ENCODE assay signal across 22 mouse cellular contexts in the genomic region with DNA sequence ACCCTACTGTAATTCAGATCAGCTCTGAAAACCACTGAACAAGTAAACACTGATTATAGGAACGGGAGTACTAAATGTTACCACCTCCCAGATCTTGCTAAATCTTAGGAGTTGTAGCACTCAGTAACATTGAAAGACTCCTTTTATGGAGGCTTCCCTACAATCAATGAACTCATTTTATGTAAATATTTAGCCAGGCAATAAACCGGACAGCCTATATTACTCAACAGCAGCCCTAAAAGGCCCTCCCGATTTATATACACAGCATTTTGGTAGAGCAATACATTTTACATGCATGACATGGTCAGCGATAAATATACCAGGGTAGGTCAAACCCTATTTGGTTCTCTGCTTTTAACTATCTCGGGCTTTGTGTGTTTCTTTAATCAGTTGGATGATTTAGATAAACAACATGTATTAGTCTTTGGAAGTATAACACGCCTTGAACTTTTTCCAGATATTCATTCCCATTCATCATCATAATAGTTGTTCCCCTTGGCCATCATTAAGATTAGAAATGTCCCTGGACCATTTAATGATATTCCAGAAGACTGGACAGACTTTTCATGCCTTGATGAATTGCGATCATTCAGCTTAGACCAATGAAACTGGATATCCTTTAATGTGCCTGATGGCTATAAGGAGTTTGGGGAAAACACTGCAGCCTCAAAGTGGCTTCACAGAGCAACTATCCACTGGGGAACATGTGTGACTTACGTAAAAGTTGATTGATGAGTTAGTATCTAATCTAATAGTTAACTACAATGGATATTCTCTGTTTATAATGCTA.
DNase-seq lines count a peak whose midpoint lies in the region; ATAC-seq and TF ChIP-seq lines count a peak whose summit lies in the region.
"Had no signal": no experiment of that assay in that cellular context is flagged by ENCODE, and none has a peak within 500 bp of the region (broad histone marks: within the 10 kb centered on the region; RNA-seq: fewer than 3 reads in every experiment).

No protein-coding gene starts in this region.

- 0 out of 2 replicates have a peak, but pooled peaks have one; percentile 17 for TF ChIP-seq EP300 in lung, postnatal 0 days (IDR thresholded peaks at IDR 0.05)

- H3K27ac ChIP-seq in kidney, embryonic 16.5 days (ENCODE audit: low read length) = no peak overlapping the region; the same call in 1 of the 2 replicates
- H3K27ac ChIP-seq in lung, postnatal 0 days (ENCODE audit: low read length) = no peak overlapping the region
- H3K27ac ChIP-seq in stomach, embryonic 14.5 days (ENCODE audit: low read length) = peak overlapping the region; percentile 30; the same call in 1 of the 2 replicates
- H3K27ac ChIP-seq: forebrain, embryonic 12.5 days; hindbrain, embryonic 10.5 days; hindbrain, embryonic 15.5 days; macrophage had no signal

- H3K27me3 ChIP-seq in kidney, embryonic 16.5 days (ENCODE audit: insufficient read depth, low read length) = no peaks in the 10 kb centered on the region
- no peaks in the 10 kb centered on the region for H3K27me3 ChIP-seq in lung, postnatal 0 days (replicated peaks; ENCODE audit: insufficient read depth, low read length)
- no peaks in the 10 kb centered on the region for H3K27me3 ChIP-seq in stomach, embryonic 14.5 days (ENCODE audit: control insufficient read depth, insufficient read depth, low read length)
- H3K27me3 ChIP-seq: forebrain, embryonic 12.5 days; hindbrain, embryonic 15.5 days; limb, embryonic 13.5 days had no signal

- H3K4me2 ChIP-seq in kidney, embryonic 16.5 days (replicated peaks; ENCODE audit: low read depth, low read length) = no peak overlapping the region
- no peak overlapping the region for H3K4me2 ChIP-seq in lung, postnatal 0 days (replicated peaks; ENCODE audit: low read depth, low read length)
- H3K4me2 ChIP-seq in stomach, embryonic 14.5 days (replicated peaks; ENCODE audit: low read depth, low read length) = no peak overlapping the region
- H3K4me2 ChIP-seq: forebrain, embryonic 12.5 days; hindbrain, embryonic 15.5 days; limb, embryonic 13.5 days; liver, embryonic 11.5 days had no signal

- H3K9me3 ChIP-seq in kidney, embryonic 16.5 days (ENCODE audit: low read length) = no peaks in the 10 kb centered on the region
- no peaks in the 10 kb centered on the region; the same call in 1 of the 2 replicates for H3K9me3 ChIP-seq in lung, postnatal 0 days (ENCODE audit: low read length)
- no peaks in the 10 kb centered on the region for H3K9me3 ChIP-seq in stomach, embryonic 14.5 days (ENCODE audit: control insufficient read depth, low read depth, low read length)
- H3K9me3 ChIP-seq: forebrain, embryonic 12.5 days; hindbrain, embryonic 10.5 days; hindbrain, embryonic 15.5 days; limb, embryonic 13.5 days had no signal

- no peak overlapping the region for H3K9ac ChIP-seq in kidney, embryonic 16.5 days (replicated peaks; ENCODE audit: low read length)
- H3K9ac ChIP-seq in lung, postnatal 0 days (replicated peaks; ENCODE audit: low read depth) = no peak overlapping the region
- no peak overlapping the region for H3K9ac ChIP-seq in stomach, embryonic 14.5 days (replicated peaks; ENCODE audit: low read depth, low read length)
- H3K9ac ChIP-seq: forebrain, embryonic 12.5 days; forebrain, postnatal 0 days; hindbrain, embryonic 15.5 days; limb, embryonic 13.5 days had no signal

- no peak for TF ChIP-seq CTCF in lung, postnatal 0 days (IDR thresholded peaks at IDR 0.05)

- WGBS in kidney, embryonic 16.5 days = 32% methylated on average over 8 of the region's 8 CpGs
- WGBS in lung, postnatal 0 days = 40% methylated on average over 8 of the region's 8 CpGs
- WGBS in stomach, embryonic 14.5 days = 25% methylated on average over 8 of the region's 8 CpGs

- no peak overlapping the region for H3K4me3 ChIP-seq in kidney, embryonic 16.5 days (ENCODE audit: low read length)
- no peak overlapping the region for H3K4me3 ChIP-seq in lung, postnatal 0 days (ENCODE audit: low read depth, low read length)
- no peak overlapping the region for H3K4me3 ChIP-seq in stomach, embryonic 14.5 days (ENCODE audit: low read depth, low read length)
- H3K4me3 ChIP-seq: forebrain, embryonic 12.5 days; hindbrain, embryonic 10.5 days; hindbrain, embryonic 15.5 days; limb, embryonic 13.5 days had no signal

- peak; percentile 70 for ATAC-seq in kidney, embryonic 16.5 days (ENCODE audit: low FRiP score, low TSS enrichment)
- ATAC-seq in lung, postnatal 0 days = peak; percentile 75
- peak; percentile 64 for ATAC-seq in stomach, embryonic 14.5 days (ENCODE audit: insufficient number of reproducible peaks, insufficient read depth, low FRiP score, low read depth)
- ATAC-seq: forebrain, postnatal 0 days; inflammation-experienced regulatory T-cells, adult 6 months had no signal

- no peaks in the 10 kb centered on the region for H3K36me3 ChIP-seq in kidney, embryonic 16.5 days (ENCODE audit: insufficient read depth, low read length)
- H3K36me3 ChIP-seq in lung, postnatal 0 days (ENCODE audit: insufficient read depth, low read length) = no peaks in the 10 kb centered on the region
- H3K36me3 ChIP-seq in stomach, embryonic 14.5 days (ENCODE audit: control insufficient read depth, insufficient read depth, low read length) = no peaks in the 10 kb centered on the region
- H3K36me3 ChIP-seq: forebrain, embryonic 12.5 days; hindbrain, embryonic 10.5 days; hindbrain, embryonic 15.5 days; limb, embryonic 13.5 days had no signal

- no peaks in the 10 kb centered on the region for H3K4me1 ChIP-seq in kidney, embryonic 16.5 days (ENCODE audit: insufficient read depth, low read length)
- peaks cover 6% of the 10 kb centered on the region; the same call in 1 of the 2 replicates for H3K4me1 ChIP-seq in lung, postnatal 0 days (ENCODE audit: insufficient read depth, low read depth, low read length)
- H3K4me1 ChIP-seq in stomach, embryonic 14.5 days (ENCODE audit: control insufficient read depth, insufficient read depth, low read length) = peaks cover 8% of the 10 kb centered on the region; the same call in 1 of the 2 replicates
- H3K4me1 ChIP-seq: forebrain, embryonic 12.5 days; hindbrain, embryonic 10.5 days; hindbrain, embryonic 15.5 days had no signal

- no peak for DNase-seq in kidney, adult 18-20 months
- peak; percentile 65 for DNase-seq in lung, postnatal 0 days (ENCODE audit: low spot score)
- no peak for DNase-seq in lung, postnatal 4 days
- no peak for DNase-seq in cerebellum, postnatal 25 days
- DNase-seq in cerebellum, adult 11-12 months = no peak
- DNase-seq: adrenal gland, postnatal 14 days; cerebellum, adult 18-20 months; cerebellum, postnatal 10 days; forebrain, postnatal 0 days; heart, postnatal 14 days; kidney, postnatal 14 days; midbrain, embryonic 14.5 days; thymus, postnatal 4 days had no signal
